Mouse (Mus musculus): ENCODE data around the gene Ccnt1.

- TF ChIP-seq CTCF (IDR thresholded peaks at IDR 0.05; ENCODE audit: low read depth, low read length) (no peak), POLR2A (IDR thresholded peaks at IDR 0.05; ENCODE audit: borderline replicate concordance, low read depth, low read length) (no peak)
Observed at GRCm38 (mm10) chr15:98606739-98607138, 36.0 kb upstream of the Ccnt1 start.

Measured in bone marrow macrophage, adult 2 months (primary cell).